Mouse (Mus musculus) embryonic stem cell, embryonic (primary cell): ENCODE results near the gene S100pbp.

ENCODE experiments used
- CTCF ChIA-PET, 4 experiments: fragments of 300-600 bp in 2 of 4; fragments of 350-600 bp in 2 of 4; sonication (Branson Sonifier 250); formaldehyde crosslinking; loops; one replicate each; lab custom pipeline; 2022; ENCODE audit warnings: inconsistent platforms in 2 of 4; lab: Charles Lee
- POLR2A ChIA-PET, 4 experiments: fragments of 300-600 bp in 2 of 4; fragments of 350-600 bp in 2 of 4; sonication (Branson Sonifier 250); formaldehyde crosslinking; loops; one replicate each; lab custom pipeline; 2022; ENCODE audit warnings: antibody characterized with exemption in 4 of 4, inconsistent platforms in 1 of 4; lab: Charles Lee

S100pbp gene

DNA sequence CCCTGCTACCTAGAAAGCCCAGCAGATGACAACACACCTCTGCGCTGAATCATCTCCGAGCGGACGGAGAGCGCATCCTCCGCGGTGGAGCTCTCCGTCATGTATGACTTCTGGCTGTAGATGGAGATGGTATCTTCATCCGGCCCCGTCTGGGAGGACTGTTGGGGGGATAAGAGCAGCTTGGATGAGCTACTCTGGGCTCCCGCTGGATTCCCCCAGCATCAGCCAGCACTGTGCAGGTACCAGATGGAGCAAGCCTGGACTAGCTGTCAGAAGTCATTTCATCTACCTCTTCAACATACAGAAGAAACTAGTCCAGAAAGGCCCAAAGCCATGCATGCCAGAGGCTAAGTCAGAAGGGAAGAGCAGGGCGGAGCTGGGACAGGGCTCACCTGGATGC lies 35.8 kb upstream of the S100pbp start:
- CTCF ChIA-PET = interaction anchor here in 3 of 4 experiments (0.6 to 1.7 kb wide), 4 partner anchors 13 to 56 kb away, joined by 3 to 8 read pairs (median 4); no protein-coding TSS in a partner anchor
- POLR2A ChIA-PET = interaction anchor here in 3 of 4 experiments (1.1 to 59.8 kb wide), 11 partner anchors 4 to 236 kb away, joined by 3 to 2422 read pairs (median 5); partner anchors contain the start of genes C77080 (in 2 of the 3) and Bsdc1 (in 1 of the 3)

DNA sequence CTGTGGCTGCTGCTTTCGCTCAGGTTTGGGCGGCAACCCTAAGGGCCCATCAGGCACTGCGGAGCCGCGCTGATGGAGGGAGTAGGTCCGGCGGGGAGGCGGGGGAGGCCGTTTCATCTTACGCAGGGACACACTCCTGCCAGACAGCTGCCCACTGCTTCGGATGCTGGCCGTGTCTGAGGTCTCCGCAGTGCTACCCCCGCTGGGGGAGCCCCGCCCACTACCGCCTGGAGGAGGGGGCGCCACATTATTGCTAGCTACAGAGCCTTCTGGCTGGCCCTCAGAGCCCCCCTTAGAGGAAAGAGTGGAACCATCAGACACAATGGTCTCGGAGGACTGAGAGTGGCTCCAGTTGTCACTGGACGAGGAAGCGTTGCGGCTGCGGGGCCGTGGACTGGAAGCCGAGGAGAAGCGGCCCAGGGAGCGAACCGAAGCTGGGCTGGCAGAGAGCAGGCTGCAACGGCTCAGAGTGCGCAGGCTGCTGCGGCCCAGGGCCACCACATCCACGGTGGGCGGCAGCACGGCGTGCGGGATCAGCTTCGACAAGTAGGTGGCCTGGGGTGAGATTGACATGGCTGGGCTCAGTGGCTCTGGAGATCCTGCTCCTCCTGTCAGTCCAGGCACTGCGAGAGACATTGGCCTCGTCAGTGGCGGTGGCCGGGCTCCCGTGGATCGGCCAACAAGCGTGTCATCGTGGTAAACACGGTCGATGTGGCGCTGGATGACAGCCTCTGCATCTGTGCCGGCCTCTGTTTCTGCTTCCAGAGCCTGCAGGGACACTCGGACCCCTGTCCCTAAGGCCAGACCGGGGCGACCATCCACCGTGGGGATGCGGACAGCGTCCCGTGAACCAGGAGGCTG lies 34.1 kb upstream of the S100pbp start:
- POLR2A ChIA-PET = interaction anchor here (0.6 to 59.8 kb wide), 29 partner anchors 3 to 742 kb away, joined by 3 to 2422 read pairs (median 4); partner anchors contain the start of genes C77080 (in 2 of the 4), S100pbp (in 2 of the 4), Yars (in 2 of the 4) and Bsdc1 (in 1 of the 4)
- CTCF ChIA-PET = interaction anchor here (0.6 to 3.0 kb wide), 9 partner anchors 13 to 1915 kb away, joined by 3 to 26 read pairs (median 4); no protein-coding TSS in a partner anchor

DNA sequence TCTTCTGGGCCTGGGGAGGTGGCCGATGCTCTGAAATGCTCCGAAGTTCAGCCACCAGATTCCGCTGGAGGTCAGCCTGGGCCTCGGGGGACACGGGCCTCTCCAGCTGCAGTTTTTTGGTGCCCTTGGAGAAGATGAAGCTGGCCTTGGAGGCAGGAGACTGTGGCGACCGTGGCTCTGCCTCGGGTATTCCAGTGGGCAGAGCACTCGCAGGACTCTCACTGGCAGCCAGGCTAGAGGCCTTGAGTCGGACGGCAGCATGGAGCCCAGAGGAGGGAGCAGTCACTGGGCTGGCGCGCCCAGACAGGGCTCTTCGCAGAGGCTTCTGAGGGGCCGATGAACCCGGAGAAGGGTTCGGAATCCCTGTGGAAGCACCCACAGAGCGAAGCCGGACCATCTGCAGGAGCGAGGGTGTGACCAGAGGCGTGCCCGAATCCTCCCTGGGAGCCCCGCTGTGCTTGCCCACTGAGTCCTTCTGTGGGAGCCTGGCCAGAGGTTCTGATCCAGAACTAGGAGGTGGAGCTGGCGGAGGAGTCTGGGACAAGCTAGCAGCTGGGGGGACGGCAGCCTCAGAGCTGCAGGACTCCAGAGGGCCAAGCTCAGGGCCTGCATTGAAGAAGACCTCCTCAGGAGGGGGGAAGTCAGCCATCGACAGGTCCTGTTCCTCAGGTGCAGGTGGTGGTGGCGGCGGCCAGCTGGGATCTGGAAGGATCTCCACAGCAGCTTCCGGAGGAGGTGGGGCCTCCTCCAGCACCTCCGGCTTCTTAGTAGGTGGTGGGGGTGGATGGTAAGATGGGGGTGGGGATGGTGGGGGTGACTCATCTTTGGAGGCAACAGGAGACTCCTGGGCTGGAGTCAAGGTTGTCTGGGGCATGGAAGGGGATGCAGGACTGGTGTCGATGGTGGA lies 32.7 kb upstream of the S100pbp start:
- POLR2A ChIA-PET = interaction anchor here (0.5 to 59.8 kb wide), 36 partner anchors 1 to 1916 kb away, joined by 3 to 2422 read pairs (median 4); partner anchors contain the start of genes C77080 (in 2 of the 4), Bsdc1 (in 1 of the 4), S100pbp (in 1 of the 4) and Yars (in 1 of the 4)
- CTCF ChIA-PET = interaction anchor here (0.6 to 3.0 kb wide), 19 partner anchors 9 to 172 kb away, joined by 3 to 26 read pairs (median 4); partner anchors contain the start of gene C77080 (in 1 of the 4)

DNA sequence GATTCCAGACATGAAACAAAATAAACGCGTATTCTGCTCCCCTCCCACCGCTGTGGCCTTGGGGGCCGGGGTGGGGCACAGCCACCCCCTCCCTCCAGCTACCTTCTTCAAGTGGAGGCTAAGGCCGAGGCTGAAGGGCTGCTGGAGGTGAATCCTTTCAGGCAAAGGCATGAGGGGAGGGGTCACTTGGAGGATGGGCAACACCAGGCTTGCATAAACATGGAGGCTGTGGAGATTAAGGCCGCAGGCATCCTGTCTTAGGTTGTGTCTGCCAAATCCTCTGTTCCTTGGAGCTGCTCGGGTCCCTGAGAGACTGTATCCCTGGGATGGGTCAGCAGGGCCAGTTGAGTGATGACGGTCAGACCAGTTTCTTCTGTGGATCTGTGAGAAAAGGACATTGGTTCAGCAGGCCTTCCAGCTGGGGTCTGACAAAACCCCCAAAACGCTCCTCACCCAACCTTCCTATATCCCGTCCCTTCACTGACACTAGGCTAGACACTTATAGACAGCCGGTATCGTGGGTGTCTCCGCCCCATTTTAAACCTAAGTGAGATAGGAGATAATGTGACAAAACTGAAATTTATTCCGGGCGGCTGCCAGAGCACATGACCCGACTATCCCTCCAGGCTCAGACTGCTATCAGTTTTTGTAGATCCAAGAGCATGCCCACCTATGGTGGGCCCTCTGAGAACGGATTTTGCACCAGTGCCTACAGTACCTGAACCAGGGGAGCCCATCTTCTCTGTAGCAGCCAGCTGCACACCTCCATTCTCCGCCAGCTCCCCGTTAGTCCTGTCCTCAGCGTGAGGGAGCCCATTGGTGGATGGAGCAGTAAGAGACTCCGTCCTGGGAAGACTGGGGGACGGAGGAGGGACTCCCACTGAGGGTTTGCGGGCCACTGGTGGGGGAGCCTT lies 31.8 kb upstream of the S100pbp start:
- POLR2A ChIA-PET = interaction anchor here (0.7 to 59.8 kb wide), 22 partner anchors 0 to 387 kb away, joined by 3 to 2422 read pairs (median 6); partner anchors contain the start of genes C77080 (in 2 of the 4), Bsdc1 (in 1 of the 4), S100pbp (in 1 of the 4) and Yars (in 1 of the 4)
- CTCF ChIA-PET = interaction anchor here in 3 of 4 experiments (0.5 to 3.5 kb wide), 6 partner anchors 10 to 58 kb away, joined by 3 to 26 read pairs (median 7); no protein-coding TSS in a partner anchor

DNA sequence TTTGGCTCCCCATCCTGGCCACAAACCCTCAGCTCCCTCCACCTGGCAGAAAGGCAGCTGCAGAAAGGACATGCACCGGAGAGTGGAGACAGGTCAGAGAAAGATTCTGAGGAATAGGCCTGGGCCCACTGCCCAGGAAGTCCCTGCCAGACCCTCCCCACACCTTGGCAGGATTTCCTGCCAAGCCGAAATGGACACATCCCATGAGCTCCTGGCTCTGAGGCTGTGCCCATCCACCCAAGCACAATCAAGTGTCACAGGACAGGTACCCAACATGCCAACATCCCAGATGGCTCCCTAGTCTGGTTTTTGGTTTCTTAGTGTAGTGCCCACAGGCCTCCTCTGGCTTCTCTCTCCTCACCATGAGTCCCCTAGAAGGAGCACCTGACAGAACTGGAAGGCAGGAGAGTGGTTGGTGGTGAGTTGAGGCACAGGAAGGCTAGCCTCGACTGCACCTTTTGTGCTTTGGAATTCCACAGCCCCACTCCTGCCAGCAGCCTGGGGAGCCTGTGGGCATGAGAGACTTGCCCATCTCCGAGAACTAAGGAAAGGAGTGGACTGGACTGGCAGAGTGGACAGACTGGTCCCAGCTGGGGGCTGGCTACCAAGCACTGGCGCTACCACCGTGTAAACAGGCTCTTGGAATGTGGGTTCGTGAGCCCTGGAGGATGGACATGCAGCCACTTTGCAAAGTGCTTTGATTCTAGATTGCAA lies 31.0 kb upstream of the S100pbp start:
- ChIA-PET CTCF (interaction anchor here in 3 of 4 experiments (0.6 to 4.6 kb wide), 7 partner anchors 10 to 527 kb away, joined by 3 to 35 read pairs (median 4); no protein-coding TSS in a partner anchor), POLR2A (interaction anchor here (0.7 to 59.8 kb wide), 34 partner anchors 1 to 388 kb away, joined by 3 to 2422 read pairs (median 6); partner anchors contain the start of genes C77080 (in 2 of the 4), S100pbp (in 2 of the 4), Yars (in 2 of the 4) and Rnf19b (in 1 of the 4))

DNA sequence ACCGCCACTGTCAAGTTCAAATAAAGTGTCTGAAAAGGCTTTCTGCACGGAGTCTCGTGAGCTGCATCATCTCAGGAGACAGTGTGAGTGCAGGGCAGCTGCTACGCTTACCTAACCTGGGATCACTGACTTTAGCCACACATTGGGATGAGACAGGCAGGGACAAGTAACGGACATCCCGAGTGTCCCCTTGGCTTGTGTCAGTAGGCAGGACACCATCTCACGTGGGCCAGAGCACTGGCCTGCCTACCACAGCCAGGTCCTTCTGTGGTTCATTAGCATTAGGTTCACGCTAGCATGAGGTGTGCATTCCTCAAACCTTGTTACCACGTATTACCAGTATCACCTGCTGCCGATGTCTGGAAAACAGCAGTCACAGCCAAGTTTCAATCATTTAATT lies 29.7 kb upstream of the S100pbp start:
- CTCF ChIA-PET = interaction anchor here in 2 of 4 experiments (1.3 to 4.6 kb wide), 6 partner anchors 12 to 57 kb away, joined by 3 to 35 read pairs (median 6); partner anchors contain the start of gene C77080 (in 1 of the 2)
- POLR2A ChIA-PET = interaction anchor here (0.5 to 59.8 kb wide), 41 partner anchors 2 to 390 kb away, joined by 3 to 2422 read pairs (median 6); partner anchors contain the start of genes C77080 (in 2 of the 4), S100pbp (in 2 of the 4), Yars (in 2 of the 4) and Rnf19b (in 1 of the 4)

DNA sequence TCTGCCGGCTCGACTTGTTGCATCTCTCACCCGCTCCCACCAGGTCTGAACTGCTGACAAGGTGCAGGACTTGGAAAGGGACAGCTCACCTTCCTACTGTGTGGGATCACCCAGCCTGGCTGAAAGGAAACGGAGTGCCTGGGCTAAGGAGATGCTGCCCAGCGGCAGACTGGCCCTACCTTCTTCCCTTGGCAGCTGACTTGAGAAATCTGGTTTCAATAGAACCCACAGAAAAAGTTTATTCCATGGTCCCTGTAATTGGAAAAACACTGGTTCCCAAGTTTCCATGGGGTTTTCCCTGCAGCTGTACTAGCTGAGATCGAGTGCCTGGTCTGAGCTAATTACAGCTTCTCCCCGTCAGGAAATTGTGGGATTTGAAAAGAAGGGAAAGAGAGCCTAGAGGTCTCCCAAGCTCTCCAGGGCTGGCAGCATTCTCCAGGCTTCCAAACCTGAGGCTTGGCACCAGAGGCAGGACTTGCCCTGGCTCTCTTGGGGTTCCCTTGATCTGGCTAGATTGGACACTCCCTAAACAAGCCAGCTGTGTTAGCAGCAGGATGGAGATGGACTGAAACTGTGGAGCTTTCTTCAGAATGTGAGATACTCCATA lies 29.1 kb upstream of the S100pbp start:
- CTCF ChIA-PET = interaction anchor here (0.5 to 4.6 kb wide), 8 partner anchors 13 to 58 kb away, joined by 3 to 35 read pairs (median 4); partner anchors contain the start of gene C77080 (in 1 of the 4)
- POLR2A ChIA-PET = interaction anchor here (0.5 to 59.8 kb wide), 31 partner anchors 2 to 240 kb away, joined by 3 to 2422 read pairs (median 6); partner anchors contain the start of genes C77080 (in 2 of the 4), Rnf19b (in 1 of the 4), S100pbp (in 1 of the 4) and Sync (in 1 of the 4)

DNA sequence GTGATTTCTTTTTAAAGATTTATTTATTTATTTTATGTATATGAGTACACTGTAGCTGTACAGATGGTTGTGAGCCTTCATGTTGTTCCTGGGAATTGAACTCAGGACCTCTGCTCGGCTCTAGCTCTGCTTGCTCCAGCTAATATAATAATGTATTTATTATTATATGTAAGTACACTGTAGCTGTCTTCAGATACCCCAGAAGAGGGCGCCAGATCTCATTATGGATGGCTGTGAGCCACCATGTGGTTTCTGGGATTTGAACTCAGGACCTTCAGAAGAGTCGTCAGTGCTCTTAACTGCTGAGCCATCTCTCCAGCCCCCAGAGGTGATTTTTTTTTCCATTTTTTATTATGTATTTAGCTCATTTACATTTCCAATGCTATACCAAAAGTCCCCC lies 23.0 kb upstream of the S100pbp start:
- POLR2A ChIA-PET = interaction anchor here in 3 of 4 experiments (0.7 to 59.8 kb wide), 6 partner anchors 9 to 63 kb away, joined by 3 to 2422 read pairs (median 32); partner anchors contain the start of gene C77080 (in 2 of the 3)
- CTCF ChIA-PET = interaction anchor here (0.6 to 5.5 kb wide), 13 partner anchors 11 to 351 kb away, joined by 3 to 45 read pairs (median 4); no protein-coding TSS in a partner anchor

DNA sequence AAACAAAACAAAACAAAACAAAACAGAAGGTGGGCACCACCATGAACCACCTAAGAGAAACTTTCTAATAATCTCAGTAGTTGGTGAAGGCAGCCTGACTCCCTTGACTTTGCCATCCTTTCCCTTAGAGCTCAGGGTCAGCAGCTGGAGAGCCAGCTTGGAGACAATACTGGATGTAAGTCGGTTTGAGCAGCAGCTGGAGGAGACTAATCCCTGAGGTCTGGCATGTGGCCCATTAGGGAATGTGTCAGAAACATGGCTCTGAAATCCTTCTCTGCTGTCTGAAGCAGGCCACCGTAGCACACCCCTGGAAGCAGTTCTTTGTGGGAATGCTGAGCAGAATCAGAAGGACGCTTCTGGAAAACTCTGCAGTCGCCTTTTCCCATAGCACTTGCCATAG lies 21.9 kb upstream of the S100pbp start:
- ChIA-PET CTCF (interaction anchor here in 2 of 4 experiments (0.8 to 5.5 kb wide), 4 partner anchors 15 to 352 kb away, joined by 3 to 45 read pairs (median 14); no protein-coding TSS in a partner anchor), POLR2A (interaction anchor here in 3 of 4 experiments (0.7 to 59.8 kb wide), 9 partner anchors 8 to 244 kb away, joined by 5 to 2422 read pairs (median 7); partner anchors contain the start of genes C77080 (in 2 of the 3), S100pbp (in 1 of the 3) and Yars (in 1 of the 3))

DNA sequence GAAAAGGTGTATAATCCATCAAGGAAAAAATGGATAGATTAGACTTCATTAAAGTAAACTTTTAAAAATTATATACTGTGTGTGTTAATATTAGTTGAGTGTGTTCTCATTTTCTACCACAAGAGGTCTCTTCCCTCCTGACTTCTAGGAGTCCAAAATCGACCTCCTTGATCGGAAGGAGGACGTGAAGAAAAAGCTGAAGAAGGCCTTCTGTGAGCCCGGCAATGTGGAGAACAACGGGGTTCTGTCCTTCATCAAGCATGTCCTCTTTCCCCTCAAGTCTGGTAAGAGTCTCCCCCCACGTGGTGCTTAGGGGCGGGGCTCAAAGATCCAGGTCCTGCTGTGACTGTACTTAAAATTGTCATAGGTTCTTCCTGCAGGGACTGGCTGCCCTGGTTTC lies 20.0 kb upstream of the S100pbp start:
- ChIA-PET POLR2A (interaction anchor here (0.6 to 59.8 kb wide), 17 partner anchors 9 to 243 kb away, joined by 3 to 2422 read pairs (median 5); partner anchors contain the start of genes C77080 (in 2 of the 4), S100pbp (in 2 of the 4) and Yars (in 2 of the 4)), CTCF (interaction anchor here (0.6 to 5.5 kb wide), 12 partner anchors 13 to 131 kb away, joined by 3 to 45 read pairs (median 5); partner anchors contain the start of genes S100pbp (in 1 of the 4) and Yars (in 1 of the 4))

DNA sequence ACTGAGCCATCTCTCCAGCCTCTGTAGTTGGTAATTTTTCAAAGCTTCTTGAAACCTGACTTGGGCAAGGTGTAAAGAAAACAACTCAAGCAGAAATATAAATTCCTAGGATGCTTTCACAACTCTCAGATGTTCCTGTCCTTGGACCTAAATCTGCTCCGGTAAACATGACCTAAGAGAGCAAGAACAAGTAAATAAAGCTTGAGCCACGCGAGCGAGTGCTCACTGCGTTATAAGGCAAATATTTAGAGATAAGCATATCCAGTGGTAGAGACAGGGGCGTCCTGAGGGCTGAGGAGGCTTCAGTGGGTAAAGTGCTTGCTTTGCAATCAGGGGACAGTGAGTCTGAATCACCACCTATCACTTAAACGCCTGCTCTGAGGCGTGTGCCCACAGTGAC lies 17.3 kb upstream of the S100pbp start:
- POLR2A ChIA-PET = interaction anchor here in 3 of 4 experiments (1.0 to 59.8 kb wide), 11 partner anchors 8 to 46 kb away, joined by 3 to 2422 read pairs (median 11); partner anchors contain the start of genes C77080 (in 2 of the 3), S100pbp (in 2 of the 3) and Yars (in 2 of the 3)
- CTCF ChIA-PET = interaction anchor here in 2 of 4 experiments (1.0 to 1.4 kb wide), 5 partner anchors 8 to 70 kb away, joined by 3 read pairs; no protein-coding TSS in a partner anchor

DNA sequence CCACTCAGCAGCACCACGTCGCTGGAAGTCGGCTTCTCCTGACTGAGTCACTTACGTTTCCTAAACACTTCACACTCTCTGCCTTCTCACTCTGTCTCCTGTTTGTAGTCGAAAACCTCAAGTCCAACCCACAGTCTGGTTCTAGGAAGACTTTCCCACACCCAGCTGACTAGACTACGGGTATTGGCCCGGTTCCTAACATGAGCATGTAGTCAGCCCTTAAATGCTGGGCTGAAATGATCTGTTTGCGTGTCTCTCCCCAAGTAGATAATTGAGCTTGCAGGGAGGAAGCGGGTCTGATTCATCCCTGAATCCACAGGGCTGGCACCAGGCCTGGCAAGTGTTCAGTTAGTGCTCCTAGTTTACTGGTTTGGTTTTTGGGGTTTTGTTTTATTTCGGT lies 15.1 kb upstream of the S100pbp start:
- CTCF ChIA-PET = interaction anchor here in 1 of 4 experiments (0.6 kb wide), 1 partner anchor 327 kb away, joined by 3 read pairs; no protein-coding TSS in a partner anchor
- POLR2A ChIA-PET = interaction anchor here in 3 of 4 experiments (1.0 to 59.8 kb wide), 9 partner anchors 8 to 48 kb away, joined by 3 to 2422 read pairs (median 11); partner anchors contain the start of genes C77080 (in 2 of the 3), S100pbp (in 2 of the 3) and Yars (in 2 of the 3)

DNA sequence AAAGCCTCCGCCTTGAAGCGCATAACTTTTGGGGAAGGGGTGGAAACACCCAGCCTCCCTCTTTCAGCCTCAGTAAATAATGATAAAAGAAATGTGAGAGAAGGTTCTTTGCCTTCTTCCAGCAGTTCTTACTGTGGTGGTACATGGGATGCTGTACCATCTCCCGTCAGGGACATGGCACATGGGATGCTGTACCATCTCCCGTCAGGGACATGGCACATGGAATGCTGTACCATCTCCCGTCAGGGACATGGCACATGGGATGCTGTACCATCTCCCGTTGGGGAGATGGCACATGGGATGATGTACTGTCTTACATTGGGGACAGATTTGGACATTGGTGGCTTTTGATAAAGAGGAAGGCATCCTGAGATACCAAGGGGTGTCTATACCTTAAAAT lies 8.0 kb upstream of the S100pbp start:
- POLR2A ChIA-PET = interaction anchor here (0.6 to 2.3 kb wide), 8 partner anchors 8 to 1052 kb away, joined by 3 to 11 read pairs (median 3); no protein-coding TSS in a partner anchor
- CTCF ChIA-PET = interaction anchor here in 1 of 4 experiments (0.6 kb wide), 1 partner anchor 121 kb away, joined by 3 read pairs; no protein-coding TSS in a partner anchor
